Mouse (Mus musculus) cortical plate, adult 2 months (tissue): ENCODE data around the gene Ppp1r12b.

Source experiments
- CTCF ChIP-seq: fragments of 200-500 bp; IDR thresholded peaks from 2 replicates; pipeline ENCODE4 v1.5.1; 2011; ENCODE audit warnings: mild to moderate bottlenecking, control low read depth, low read length; ENCODE audit not compliant: insufficient read depth; ENCODE audit errors: extremely low read depth
- POLR2A ChIP-seq: fragments of 200-500 bp; IDR thresholded peaks from 2 replicates; pipeline ENCODE4 v1.6.1; 2011; ENCODE audit warnings: mild to moderate bottlenecking, low read length, control low read depth; ENCODE audit not compliant: insufficient read depth; ENCODE audit errors: extremely low read depth

DNA sequence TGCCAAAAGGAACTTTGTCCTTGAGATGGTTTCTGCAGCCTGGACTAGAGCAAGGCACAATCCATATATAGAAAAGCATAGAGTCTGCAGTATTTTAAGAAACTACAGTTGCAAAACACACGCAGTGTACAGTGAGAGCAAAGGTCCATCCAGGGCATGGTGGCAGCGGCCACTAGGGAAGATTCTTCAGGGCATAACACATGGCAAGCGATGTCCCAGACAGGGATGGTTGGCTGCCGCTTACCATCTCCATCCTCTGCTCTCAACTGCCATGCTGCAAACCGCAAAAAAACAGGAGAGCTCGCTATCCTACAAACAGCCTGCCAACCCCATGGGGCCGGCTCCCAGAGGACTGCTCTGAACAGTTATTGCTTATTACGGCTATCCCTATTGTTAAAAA lies 132.4 kb downstream of the Ppp1r12b start:
- TF ChIP-seq POLR2A (no peak), CTCF (no peak)
